Mouse (Mus musculus) left cerebral cortex, adult 11 months (tissue): ENCODE data around the gene Bhlhe40.

Experiments used
- DNase-seq: peaks from one replicate; pipeline ENCODE4 v3.0.0; 2022; ENCODE audit warnings: low spot score

Bhlhe40 gene

GRCm38 (mm10) chr6:108660206-108660877 is at the start of gene Bhlhe40:
Gene Bhlhe40 (plus strand): TSS chr6:108660629.
- DNase-seq = peak; percentile 91

GRCm38 (mm10) chr6:108611663-108612062 is 48.8 kb upstream of the Bhlhe40 start:
- no peak for DNase-seq

GRCm38 (mm10) chr6:108618025-108618424 is 42.4 kb upstream of the Bhlhe40 start:
- no peak for DNase-seq

- DNase-seq = no peak
Observed at GRCm38 (mm10) chr6:108623028-108623565, 37.3 kb upstream of the Bhlhe40 start.

- no peak for DNase-seq
Observed at GRCm38 (mm10) chr6:108624915-108625314, 35.5 kb upstream of the Bhlhe40 start.

- no peak for DNase-seq
Observed at GRCm38 (mm10) chr6:108630701-108631100, 29.7 kb upstream of the Bhlhe40 start.

DNA sequence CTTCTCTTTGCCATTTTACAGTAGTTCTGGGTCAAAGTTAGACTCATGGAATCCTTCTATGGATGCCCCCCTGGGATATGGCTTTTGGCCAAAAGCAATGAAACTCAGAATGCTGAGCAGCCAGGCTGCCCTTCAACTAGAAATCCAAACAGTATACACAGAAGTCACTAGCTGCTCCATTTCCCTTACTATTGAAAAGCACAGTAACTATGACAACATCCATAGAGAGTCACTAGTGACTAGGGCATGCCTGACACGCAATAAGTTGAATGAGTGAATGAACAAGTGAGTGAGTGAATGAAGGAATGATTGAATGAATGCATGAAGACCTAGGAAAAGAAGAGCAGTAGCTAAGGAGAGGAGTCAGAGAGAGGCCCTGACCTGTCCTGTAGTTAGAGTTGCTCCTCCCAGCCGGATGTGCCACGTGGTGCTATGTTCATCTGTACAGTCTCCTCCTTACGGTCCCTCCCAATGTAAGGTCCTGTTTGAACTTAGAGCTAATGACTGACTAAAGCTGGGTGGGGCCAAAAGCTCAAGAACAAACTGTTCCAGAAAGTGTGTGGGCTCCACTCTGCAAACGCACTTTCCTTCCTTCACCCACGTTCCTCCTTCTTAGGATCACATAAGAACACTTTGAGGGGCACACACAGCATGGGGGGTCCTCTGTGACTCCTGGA is 22.1 kb upstream of the Bhlhe40 start:
- DNase-seq = no peak

DNA sequence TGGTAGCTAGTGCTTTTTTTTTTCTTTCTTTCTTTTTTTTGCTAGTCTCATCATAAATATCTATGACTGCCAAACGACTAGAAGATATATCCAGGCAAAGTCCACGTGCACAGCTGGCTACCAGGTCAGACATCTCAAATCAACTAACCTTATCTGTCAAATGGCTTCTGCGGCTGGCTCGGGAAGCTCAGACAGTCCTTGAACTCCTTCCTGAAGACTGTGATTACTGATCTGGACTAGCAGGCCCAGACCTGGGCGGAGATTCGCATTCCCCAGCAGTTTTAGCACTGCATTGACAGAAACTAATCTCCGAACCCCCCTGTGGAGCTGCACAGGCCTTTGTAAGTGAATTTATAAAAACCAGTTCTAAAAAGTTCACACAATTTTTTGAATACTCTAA is 18.4 kb upstream of the Bhlhe40 start:
- DNase-seq = no peak

GRCm38 (mm10) chr6:108643035-108643434 is 17.4 kb upstream of the Bhlhe40 start:
- no peak for DNase-seq

- DNase-seq = no peak
Observed at GRCm38 (mm10) chr6:108644311-108644710, 16.1 kb upstream of the Bhlhe40 start.

DNA sequence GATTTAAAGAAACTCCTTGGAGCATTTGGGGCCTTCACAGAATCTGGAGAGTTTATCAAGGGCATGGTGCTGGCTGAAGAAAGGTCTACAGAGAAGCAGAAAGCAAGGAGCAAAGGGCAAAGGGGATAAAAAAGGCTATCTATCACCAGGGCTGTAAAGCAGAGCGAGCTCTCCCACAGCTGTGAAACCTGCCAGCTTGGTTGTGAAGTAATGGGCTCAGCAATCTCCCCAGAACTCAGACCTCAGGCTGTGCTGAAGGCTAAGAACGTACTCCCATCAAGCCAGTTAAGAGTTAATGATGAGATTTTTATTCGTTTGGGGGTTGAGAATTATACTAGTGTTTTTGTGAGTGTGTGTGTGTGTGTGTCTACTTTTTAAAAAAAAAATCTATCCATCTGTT is 13.3 kb upstream of the Bhlhe40 start:
- no peak for DNase-seq

DNA sequence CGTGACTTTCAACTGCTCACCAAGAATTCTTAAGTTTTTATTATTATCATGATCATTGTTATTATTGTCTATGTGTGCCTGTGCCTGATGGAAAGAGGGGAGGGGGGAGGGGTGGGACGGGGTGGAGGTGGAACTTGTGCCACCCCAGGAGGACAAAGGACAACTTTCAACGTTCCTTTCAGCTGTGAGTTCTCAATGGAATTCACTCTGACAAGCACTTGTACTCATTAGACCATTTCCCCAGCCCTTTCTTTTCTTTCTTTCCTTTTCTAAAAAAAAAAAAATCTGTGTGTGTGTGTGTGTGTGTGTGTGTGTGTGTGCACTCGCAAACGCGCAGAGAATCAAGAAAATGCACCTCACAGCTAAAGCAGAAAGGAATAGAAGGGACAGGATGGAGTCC is 12.4 kb upstream of the Bhlhe40 start:
- no peak for DNase-seq

GRCm38 (mm10) chr6:108655861-108656260 is 4.6 kb upstream of the Bhlhe40 start:
- DNase-seq = no peak

- no peak for DNase-seq
Observed at GRCm38 (mm10) chr6:108658051-108658415, 2.4 kb upstream of the Bhlhe40 start.

GRCm38 (mm10) chr6:108658416-108659201 is 1.8 kb upstream of the Bhlhe40 start:
- peak; percentile 57 for DNase-seq

GRCm38 (mm10) chr6:108659221-108659725 is 1.2 kb upstream of the Bhlhe40 start:
- peak; percentile 96 for DNase-seq

- peak; percentile 84 for DNase-seq
Observed at GRCm38 (mm10) chr6:108659726-108660205, 663 bp upstream of the Bhlhe40 start.

- DNase-seq = no peak
Observed at GRCm38 (mm10) chr6:108660878-108661389, 505 bp downstream of the Bhlhe40 start.

DNA sequence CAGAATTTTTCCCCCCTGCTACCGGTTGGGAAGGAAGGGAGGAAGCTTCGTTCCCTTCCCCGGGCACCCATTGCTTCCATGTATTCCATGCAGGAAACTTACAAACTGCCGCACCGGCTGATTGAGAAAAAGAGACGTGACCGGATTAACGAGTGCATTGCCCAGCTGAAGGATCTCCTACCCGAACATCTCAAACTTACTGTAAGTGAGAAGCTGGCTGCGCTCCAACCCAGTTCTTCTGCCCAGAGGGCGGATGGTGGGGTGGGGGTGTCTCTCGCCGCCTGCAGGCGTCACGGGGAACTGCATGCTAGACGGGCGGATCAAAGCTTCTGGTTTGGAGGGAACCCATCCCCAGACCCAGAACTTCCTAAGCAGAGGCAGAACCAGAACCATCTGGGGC is 983 bp downstream of the Bhlhe40 start:
- DNase-seq = peak; percentile 87

GRCm38 (mm10) chr6:108661890-108662289 is 1.5 kb downstream of the Bhlhe40 start:
- DNase-seq = no peak

- no peak for DNase-seq
Observed at GRCm38 (mm10) chr6:108662314-108663240, 2.1 kb downstream of the Bhlhe40 start.
